Mouse (Mus musculus) cerebellum, adult 2 months (tissue): Measurements from ENCODE around the gene Wasf2. TPM values are rescaled to one million over a fixed set of nuclear protein-coding genes. Genes with fewer than 3 reads are reported as not detected.

Experiments used
- DNase-seq, 2 experiments: peaks; one replicate each; pipeline ENCODE4 v3.0.0; 2021
- H3K27ac ChIP-seq: fragments of 200-500 bp; 2 replicates; pipeline ENCODE4 v1.5.1; 2012; ENCODE audit warnings: low read length, control low read depth, inconsistent platforms; ENCODE audit not compliant: insufficient read depth
- H3K27me3 ChIP-seq: fragments of 200-500 bp; 2 replicates; pipeline ENCODE4 v1.6.1; 2012; ENCODE audit warnings: inconsistent platforms, mild to moderate bottlenecking, low read length, moderate library complexity; ENCODE audit not compliant: control insufficient read depth, insufficient read depth
- H3K4me1 ChIP-seq: fragments of 200-500 bp; 2 replicates; pipeline ENCODE4 v1.6.1; 2011; ENCODE audit warnings: low read length; ENCODE audit not compliant: control insufficient read depth, insufficient read depth
- H3K4me3 ChIP-seq: fragments of 200-500 bp; replicated peaks from 2 replicates; pipeline ENCODE3; 2011; ENCODE audit warnings: mild to moderate bottlenecking, low read depth, low read length, control low read depth; ENCODE audit not compliant: insufficient read depth
- CTCF ChIP-seq: fragments of 200-500 bp; IDR thresholded peaks from 2 replicates; pipeline ENCODE4 v1.5.1; 2011; ENCODE audit warnings: low read depth, mild to moderate bottlenecking, control low read depth, low read length, moderate library complexity, borderline replicate concordance; ENCODE audit not compliant: insufficient read depth
- POLR2A ChIP-seq: fragments of 200-500 bp; IDR thresholded peaks from 2 replicates; pipeline ENCODE4 v1.6.1; 2011; ENCODE audit warnings: low read length, control low read depth, borderline replicate concordance; ENCODE audit not compliant: insufficient read depth
- WGBS: fragments of 180-500 bp; shearing (Covaris S2); methylation state at CpG from one replicate; pipeline ENCODE4 v1.1.7; 2018; 5-methylcytosine and 5-hydroxymethylcytosine counted together
- polyA plus RNA-seq: library from polyadenylated mRNA; depleted of rRNA; stranded (reverse); fragments of >200 nt; gene quantifications from 2 replicates; pipeline ENCODE4 v1.2.3, GENCODE M21; 2012

Wasf2 gene
- polyA plus RNA-seq, 1 experiment = 16.3 TPM

DNA sequence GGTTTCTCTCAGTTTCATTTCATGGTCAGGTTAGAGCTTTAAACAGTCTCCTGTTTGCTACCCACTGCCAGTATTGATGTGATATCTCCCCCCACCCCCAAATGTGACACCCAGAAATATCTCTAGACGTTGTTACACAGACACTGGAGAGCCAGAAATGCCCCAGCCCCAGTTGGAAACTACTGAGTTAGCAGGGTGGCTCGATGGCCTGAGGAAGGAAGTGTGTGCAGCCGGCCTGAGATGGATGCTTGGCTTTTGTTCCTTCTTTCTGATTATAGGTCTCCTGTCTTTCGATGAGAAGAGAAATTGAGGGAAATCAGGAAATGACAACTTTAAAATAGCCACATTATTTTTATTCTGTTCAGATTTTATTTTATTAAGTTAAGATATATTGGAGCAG lies 8.7 kb downstream of the Wasf2 start:
- no peaks in the 10 kb centered on the region for H3K4me1 ChIP-seq
- H3K27me3 ChIP-seq = no peaks in the 10 kb centered on the region
- 71% methylated on average over 4 of the region's 4 CpGs for WGBS
- no peak overlapping the region for H3K4me3 ChIP-seq
- no peak for TF ChIP-seq POLR2A
- TF ChIP-seq CTCF = no peak
- no peak overlapping the region for H3K27ac ChIP-seq
- no peak for DNase-seq

DNA sequence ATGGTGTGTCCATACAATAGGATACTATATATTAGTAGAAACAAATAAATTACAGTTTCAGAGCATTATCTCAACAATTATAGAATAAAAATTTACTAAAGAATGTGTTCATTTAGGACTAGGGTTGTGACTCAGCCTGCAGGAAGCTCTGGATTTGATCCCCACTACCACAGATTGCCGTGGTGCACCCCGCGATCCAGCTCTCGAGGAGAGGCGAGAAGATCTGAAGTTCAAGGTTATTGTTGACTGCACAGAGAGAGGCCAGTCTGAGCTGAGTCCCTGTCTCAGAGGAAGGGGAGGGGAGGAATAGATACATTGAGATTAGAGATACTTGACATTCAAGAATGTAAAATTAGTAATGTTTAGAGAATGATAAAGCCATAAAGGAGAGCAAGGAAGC lies 24.7 kb downstream of the Wasf2 start:
- Histone ChIP-seq H3K27ac (no peak overlapping the region), H3K4me3 (no peak overlapping the region), H3K27me3 (no peaks in the 10 kb centered on the region), H3K4me1 (peaks cover 6% of the 10 kb centered on the region)
- DNase-seq = no peak
- 94% methylated on average over 5 of the region's 5 CpGs for WGBS
- no peak for TF ChIP-seq CTCF
- TF ChIP-seq POLR2A = no peak

DNA sequence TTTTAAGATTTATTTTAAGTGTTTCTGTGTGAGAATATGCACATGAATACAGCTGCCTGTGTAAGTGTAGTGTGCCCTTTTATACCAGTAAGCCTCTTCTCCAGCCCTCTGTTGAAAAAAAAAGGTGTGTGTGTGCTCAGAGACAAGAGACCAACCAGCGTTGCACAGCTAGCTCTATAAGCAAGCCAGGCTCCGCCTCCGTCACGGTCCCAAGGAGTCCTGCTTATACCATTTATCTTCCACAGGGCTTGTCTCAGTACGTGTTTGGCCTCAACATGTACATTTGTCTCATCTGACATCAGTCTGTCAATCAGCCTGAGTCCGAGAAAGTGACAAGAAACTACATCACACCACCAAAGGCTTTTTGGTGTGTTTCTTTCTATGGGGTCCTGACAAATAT lies 25.4 kb downstream of the Wasf2 start:
- no peak overlapping the region for H3K27ac ChIP-seq
- DNase-seq = no peak
- TF ChIP-seq POLR2A = no peak
- TF ChIP-seq CTCF = no peak
- 92% methylated on average over 6 of the region's 6 CpGs for WGBS
- H3K27me3 ChIP-seq = no peaks in the 10 kb centered on the region
- H3K4me1 ChIP-seq = peaks cover 11% of the 10 kb centered on the region
- H3K4me3 ChIP-seq = no peak overlapping the region

DNA sequence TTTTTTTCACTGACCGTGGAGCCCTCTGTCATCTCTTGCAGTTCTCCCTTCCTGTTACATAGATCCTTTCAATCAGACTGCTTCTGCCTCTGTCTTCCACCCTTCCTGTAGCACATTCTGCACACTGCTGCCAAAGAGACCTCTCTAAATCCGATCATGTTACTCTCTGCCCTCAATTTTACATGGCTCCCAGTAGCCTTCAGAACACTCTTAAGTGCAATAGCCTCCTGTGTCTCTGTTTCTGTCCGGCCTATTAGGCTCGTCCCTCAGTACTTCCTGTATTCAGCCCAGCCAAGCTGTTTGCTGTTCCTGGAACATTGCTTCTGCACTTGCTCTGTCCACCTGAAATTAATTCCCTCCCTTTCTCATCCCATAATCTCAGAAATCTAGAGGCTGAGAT lies 26.1 kb downstream of the Wasf2 start:
- TF ChIP-seq CTCF = no peak
- Histone ChIP-seq H3K27me3 (no peaks in the 10 kb centered on the region), H3K4me3 (no peak overlapping the region), H3K4me1 (peaks cover 11% of the 10 kb centered on the region), H3K27ac (peak overlapping the region; percentile 55; the same call in 1 of the 2 replicates)
- no peak for DNase-seq
- 32% methylated on average over 4 of the region's 4 CpGs for WGBS

DNA sequence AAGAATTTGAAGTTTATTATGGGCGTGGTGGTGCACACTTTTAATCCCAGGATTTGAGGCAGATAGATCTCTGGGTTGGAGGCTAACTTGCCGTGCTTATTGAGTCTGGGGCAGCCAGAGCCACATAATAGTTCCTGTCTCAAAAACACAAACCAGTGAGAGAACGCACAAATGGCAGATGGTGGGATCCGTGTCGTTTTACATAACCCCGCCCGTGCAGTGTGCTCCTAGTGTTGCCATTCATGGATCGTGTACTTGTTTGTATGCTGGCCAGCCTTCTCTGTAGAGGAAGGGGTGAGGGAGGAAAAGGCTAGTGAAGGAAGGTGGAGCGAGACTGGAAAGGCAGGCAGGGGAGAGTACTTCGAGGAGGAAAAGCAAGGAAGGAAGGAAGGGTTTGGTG lies 26.5 kb downstream of the Wasf2 start:
- TF ChIP-seq CTCF (no peak), POLR2A (no peak)
- WGBS = 22% methylated on average over 10 of the region's 10 CpGs
- Histone ChIP-seq H3K27me3 (no peaks in the 10 kb centered on the region), H3K27ac (peak overlapping the region; percentile 55; the same call in 1 of the 2 replicates), H3K4me1 (peaks cover 11% of the 10 kb centered on the region), H3K4me3 (no peak overlapping the region)
- DNase-seq = peak; percentile 33 to 38

DNA sequence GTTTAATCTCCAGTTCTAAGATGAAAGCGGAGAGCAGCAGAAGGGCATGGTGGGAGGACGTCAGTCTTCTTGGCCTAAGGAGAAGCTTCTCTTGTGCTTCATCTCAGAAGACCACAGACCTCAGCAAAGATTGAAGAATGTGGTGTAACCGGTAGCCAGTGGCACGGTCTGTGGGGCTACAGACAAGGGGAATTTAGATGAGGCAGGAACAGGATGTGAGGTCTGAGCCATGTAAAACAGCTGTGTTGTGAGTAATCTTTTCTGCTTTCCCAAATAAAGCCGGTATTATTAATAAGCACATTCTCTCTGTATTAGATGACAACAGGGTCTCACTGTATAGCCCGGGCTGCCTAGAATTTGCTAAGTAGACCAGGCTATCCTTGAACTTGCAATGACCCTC lies 28.8 kb downstream of the Wasf2 start:
- DNase-seq = no peak
- H3K4me1 ChIP-seq = peaks cover 11% of the 10 kb centered on the region
- no peak overlapping the region for H3K27ac ChIP-seq
- TF ChIP-seq POLR2A (no peak), CTCF (no peak)
- H3K4me3 ChIP-seq = no peak overlapping the region
- no peaks in the 10 kb centered on the region for H3K27me3 ChIP-seq
- WGBS = 75% methylated on average over 6 of the region's 6 CpGs

DNA sequence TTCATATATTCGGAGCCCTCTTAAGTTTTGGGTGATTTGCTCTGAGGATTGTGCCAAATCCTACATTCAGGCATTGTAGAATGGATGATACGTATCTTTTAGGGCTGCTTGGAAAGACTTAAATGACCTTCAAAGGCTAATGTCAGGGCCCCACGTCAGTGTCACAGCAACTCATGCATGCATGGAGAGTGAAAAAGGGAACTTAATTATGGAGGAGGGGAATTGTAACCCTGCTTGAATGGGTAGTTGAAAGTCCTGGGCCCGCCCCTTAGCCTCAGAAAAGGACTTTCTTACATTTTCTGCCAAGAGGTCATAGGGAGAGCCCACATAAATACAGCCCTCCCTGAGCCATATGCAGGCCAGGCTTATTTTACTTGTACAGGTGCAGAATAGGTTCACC lies 29.3 kb downstream of the Wasf2 start:
- Histone ChIP-seq H3K27ac (no peak overlapping the region), H3K27me3 (no peaks in the 10 kb centered on the region), H3K4me1 (peaks cover 11% of the 10 kb centered on the region), H3K4me3 (no peak overlapping the region)
- 84% methylated on average over 4 of the region's 4 CpGs for WGBS
- DNase-seq = no peak
- TF ChIP-seq CTCF = no peak

DNA sequence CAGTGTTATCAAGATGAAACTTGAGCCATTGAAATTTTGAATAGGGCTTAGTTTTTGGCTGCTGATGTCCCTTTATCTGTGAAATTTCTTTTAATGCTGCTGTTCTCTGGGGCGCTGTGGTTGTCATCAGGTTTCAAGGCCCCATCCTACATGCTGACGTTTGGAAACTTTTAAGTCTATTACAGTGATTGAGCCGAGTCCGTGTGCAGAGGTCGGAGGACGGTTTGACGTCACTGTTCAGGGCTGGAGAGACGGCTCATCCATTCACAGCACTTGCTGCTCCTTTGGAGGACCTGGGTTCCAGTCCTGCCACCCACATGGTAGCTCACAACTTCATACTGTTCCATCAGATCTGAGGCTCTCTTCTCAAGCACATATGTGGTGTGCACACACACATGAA lies 29.9 kb downstream of the Wasf2 start:
- no peak for TF ChIP-seq CTCF
- Histone ChIP-seq H3K4me1 (peaks cover 11% of the 10 kb centered on the region), H3K27me3 (no peaks in the 10 kb centered on the region), H3K4me3 (no peak overlapping the region), H3K27ac (no peak overlapping the region)
- no peak for DNase-seq
- 92% methylated on average over 8 of the region's 8 CpGs for WGBS

DNA sequence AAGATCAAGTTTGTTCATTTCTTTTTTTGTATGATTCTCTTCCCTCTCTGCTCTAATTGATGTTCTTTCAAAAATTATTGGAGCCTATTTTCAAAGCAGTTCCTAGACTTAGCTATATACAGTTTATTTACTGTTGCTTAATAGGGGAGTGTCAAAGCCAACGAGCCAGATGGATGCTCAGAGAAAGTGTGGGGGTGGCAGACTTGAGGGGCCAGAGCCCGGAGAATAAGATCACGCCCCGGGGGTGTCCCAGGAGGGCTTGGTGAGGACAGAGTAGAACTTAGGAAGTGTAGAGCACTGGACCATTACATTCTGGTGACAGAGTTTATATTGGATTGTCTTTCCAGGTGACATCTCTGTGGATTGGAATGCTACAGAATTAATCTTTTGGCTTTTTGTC lies 30.5 kb downstream of the Wasf2 start:
- H3K4me1 ChIP-seq = peaks cover 11% of the 10 kb centered on the region
- no peak overlapping the region for H3K27ac ChIP-seq
- H3K27me3 ChIP-seq = no peaks in the 10 kb centered on the region
- no peak overlapping the region for H3K4me3 ChIP-seq
- 15% methylated on average over 4 of the region's 4 CpGs for WGBS
- TF ChIP-seq CTCF = no peak
- TF ChIP-seq POLR2A = no peak
- DNase-seq = no peak
